Mouse (Mus musculus): ENCODE measurements at regions not wholly inside any gene's neighbourhood (a gene's known extent, or its start where the extent isn't known, plus 50 kb on each side); places are given as distances from the start of the nearest gene placed in this dataset.

DNA sequence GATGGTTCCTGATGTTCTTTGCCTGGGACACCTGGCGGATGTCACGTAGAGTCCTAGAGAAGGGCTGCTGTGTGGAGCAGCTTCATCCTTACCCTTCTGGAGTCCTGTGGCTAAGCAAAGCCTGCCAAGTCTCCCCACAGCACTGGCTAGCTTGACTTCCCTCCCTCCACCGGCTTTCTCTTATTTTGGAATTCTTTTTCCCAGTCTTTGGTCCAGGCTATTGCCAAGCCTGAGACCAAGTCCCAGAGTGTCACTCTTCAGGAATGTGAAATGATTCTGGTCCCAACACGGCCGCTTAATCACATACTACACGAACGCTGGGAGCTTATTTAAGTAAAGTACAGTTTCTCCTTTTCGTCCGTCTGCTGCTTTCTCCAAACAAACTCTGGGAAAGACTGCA is 146.4 kb downstream of the Fndc1 start:
- DNase-seq (ENCODE audit: low spot score in 2 of 2) = no peak

DNA sequence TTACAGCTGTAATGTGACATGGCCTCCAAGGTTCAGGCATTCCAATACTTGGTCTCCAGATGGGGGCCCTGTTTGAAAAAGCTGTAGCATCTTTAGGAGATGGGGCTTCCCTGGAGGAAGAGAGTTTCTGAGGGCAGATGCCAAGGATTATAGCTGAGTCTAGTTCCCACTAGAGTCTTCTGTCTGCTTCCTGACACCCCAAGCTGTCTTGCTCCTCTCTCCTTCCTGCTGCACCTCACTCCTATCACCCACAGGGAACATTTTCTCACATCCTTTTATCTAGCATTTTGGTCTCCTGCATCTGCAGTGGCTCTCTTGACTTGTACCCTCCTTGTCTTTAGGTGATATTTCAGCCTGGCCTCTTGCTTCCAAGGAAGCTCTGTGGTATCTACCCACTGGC is 147.3 kb downstream of the Fndc1 start:
- no peak for DNase-seq (ENCODE audit: low spot score in 2 of 2)

DNA sequence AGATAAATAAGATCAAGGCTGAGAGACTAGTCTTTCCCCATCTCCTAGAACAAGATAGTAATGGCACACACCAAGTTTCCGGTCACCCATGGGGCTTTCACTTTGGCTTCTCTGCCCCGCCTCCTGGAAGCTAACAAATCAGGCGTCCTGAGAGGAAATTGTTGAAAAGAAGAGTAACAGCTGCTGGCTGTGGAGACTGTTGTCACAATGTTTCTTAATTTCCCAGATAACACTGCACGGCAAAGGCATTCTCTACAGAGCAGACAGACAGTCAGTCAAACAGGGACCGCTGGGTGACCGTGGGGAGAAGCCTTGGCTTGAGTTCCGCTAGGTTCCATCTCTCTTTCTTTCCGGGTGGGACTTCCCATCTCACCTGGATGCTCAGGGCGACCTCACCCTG is 148.2 kb downstream of the Fndc1 start:
- DNase-seq (ENCODE audit: low spot score in 2 of 2) = no peak

DNA sequence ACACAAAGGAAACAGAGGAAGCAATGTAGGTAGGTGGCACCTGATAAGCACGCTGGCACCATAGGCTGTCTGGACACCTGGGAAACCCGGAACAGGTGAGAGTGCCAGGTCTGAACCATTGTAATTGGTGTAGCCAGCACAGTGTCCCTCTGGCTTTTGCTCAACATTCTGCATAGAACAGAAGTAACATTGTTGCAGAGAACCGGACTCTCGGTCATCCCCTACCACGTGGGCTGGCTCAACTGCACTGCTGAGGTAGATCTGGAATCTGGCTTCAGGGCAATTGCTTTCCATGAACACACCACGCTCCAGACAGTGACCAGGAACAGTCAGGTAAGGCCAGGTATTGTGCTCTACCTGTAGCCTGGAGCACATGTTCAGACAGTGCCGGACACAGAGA is 149.3 kb downstream of the Fndc1 start:
- DNase-seq (ENCODE audit: low spot score in 2 of 2) = no peak

DNA sequence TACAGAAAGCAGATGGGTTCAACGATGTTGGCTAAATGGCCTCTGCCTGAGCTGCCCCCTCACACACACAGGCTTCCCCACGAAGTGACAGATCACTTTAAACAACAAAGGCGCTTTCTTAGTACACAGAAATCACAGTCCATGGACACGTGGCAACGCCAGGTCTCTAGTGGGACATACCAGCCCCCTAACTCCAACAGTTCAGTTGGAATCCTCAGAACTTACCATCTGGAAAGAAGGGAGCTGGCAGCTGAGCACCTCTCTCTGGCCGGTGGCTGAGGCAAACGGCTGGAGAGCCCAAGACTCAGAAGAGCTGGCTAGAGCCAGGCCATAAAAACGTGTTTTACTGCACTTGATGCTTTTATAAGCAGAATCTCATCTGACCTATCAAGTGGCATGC is 149.8 kb downstream of the Fndc1 start:
- DNase-seq (ENCODE audit: low spot score in 2 of 2) = no peak

DNA sequence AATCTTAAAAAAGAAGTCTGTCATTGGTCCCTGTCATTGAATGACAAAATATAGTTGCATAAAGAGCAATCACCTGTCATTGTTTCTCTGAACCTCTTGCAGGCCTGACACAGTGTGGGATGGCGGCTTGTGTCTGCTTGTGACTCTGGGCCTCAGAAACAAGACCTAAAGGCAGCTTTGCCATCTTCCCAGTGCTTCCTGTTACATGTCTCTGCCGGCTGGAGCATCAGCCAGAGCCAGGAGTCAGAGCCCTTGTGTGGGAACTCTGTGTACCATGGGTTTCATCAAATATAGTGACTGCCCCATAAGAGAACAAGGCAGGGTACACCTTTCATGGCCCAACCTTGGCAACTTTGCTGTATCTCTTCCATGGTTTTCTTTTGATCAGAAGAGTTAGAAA is 150.3 kb downstream of the Fndc1 start:
- no peak for DNase-seq (ENCODE audit: low spot score in 2 of 2)

DNA sequence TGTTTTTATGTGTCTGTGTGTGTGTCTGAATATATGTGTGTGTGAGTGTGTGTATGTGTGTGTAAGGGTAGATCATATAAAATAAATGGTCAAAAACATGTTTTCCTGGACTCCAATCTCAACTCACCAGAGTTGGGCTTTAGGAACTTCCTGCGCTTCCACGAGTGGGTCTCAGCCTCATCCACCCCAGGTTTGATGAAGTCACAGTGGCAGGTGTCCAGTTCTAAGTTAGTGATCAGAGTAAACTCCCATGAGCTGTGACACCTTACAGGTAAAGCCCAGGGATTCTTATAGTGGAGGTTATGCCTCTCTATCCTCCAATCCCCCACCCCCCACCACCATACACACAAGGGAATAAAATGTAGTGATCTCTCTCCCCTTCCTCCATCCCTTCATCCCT is 152.6 kb downstream of the Fndc1 start:
- no peak for DNase-seq (ENCODE audit: low spot score in 2 of 2)

DNA sequence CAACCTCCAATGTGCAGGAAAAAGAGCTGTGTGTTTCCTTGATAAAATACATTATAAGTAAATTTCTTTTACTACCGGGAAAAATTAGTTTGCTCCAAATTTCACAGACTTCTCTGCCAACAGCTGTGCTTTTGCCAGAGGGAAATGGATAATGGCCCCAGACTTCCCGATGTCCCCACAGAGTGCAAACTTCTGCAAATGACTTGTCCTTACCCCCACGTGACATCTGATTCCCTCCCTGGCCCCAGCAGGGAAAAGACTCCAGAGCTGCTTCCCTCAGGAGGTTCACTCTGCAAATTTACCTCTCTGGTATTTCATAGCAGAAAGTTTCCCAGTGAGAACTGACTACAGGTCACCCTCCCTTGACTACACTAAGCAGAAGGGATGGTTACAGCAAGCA is 159.3 kb downstream of the Fndc1 start:
- no peak for DNase-seq (ENCODE audit: low spot score in 2 of 2)

DNA sequence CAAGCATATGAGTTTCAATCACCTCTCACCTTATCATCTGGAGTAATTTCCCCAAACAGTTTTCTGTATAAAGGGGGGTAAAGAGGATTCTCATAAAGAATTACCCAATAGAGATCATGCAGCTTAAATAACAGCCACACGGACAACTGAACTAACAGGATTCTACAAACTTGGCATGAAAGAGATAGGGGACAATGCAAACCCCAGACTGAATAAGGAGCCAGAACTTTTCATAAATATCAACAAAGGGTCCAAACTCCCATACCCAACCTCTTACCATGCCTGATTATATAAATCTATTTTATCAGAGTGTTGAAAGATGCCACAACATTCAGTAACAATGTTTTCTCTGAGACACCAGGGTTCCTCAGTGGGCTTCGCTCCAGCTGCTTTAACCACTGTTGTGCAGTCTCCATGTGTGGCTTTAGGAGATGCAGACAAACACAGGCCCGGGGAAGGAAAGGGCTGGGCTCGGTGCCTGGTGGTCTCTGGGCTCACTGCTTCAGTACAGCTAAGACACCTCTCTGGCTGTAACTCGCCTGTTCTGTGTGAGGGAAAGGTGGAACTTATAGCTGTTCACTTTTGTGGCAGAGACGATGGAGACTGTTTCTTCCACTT is 160.2 kb downstream of the Fndc1 start:
- no peak for DNase-seq (ENCODE audit: low spot score in 2 of 2)

DNA sequence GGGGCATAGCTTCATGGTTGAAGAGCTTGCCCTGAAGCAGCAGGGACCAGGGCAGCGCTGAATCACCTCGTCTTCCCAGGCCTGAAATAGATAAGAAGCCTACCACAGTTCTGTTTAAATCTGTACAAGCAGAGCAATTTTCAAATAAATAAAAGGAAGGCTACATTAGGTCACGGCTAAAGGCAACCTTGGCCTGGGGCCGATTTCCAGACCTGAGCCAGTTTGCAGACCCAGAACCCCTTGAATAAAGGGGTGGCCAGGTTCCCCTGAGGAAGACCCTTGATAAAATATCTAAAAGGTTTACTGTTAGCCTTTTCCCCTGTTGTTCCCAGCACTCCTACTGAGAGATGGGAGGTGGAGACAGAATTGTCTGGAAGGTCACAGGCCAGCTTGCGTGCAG is 160.9 kb downstream of the Fndc1 start:
- no peak for DNase-seq (ENCODE audit: low spot score in 2 of 2)

DNA sequence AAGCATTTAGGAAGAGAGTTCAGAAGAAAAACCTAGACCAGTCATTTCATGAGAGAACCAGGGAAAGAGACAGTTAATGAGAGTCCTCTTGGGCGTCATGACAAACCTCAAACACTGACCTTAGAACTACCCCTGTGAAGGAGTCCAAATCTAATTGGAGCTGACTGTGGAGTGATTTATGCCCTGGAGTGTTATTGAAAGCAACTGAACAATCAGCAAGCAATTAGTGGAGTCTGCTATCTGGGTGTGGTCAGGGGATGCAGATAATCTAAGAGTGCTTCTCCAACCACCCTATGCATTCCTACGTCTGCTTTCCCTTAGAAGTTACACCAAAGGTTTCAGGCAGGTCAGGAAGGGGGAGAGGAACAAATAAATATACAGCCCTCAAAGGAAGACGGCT is 161.4 kb downstream of the Fndc1 start:
- no peak for DNase-seq (ENCODE audit: low spot score in 2 of 2)

DNA sequence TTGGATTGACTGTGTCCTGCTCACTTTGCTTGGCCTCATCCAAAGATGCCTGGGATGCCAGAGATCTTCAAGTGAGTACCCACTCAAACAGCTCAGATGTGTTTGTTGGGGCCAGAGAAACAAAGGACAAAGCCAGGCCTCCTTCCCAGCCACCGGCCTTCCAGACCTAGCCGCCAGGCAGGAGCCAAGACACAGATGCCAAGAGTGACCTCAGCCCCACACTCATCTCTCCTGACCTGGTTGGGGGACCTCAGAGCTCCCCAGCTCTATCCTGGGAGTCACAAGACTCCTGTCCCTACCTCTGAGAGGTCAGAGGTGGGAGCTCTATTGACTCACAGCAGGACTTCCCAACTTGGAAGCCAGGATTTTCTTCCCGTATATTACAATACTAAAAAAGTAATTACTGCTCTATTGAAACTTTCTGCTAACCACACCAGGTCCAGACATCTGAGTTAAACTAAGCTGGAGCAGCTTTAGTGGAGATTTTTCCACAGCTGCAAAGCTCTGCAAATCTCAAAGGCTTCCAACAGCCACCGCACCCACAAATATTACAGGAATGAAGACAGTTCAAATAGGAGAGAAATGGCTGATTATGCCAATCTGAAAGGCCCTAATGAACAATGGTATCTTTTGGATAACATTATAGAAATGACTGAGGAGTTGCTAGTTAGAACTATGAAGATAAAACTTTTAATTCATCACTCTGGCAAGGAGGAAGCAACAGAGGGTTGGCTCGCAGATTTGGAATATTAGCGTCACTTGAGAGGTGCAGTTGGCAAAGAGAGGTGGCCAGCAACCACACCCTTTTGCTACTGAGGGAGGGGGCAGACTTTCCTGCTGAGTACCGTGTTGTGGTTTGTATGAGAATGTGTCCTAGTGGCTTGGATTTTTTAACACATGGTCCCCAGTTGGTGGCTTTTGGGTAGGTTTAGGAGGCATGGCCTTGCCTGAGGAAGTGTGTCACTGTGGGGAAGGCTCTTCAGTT is 162.9 kb downstream of the Fndc1 start:
- DNase-seq (ENCODE audit: low spot score in 2 of 2) = no peak

DNA sequence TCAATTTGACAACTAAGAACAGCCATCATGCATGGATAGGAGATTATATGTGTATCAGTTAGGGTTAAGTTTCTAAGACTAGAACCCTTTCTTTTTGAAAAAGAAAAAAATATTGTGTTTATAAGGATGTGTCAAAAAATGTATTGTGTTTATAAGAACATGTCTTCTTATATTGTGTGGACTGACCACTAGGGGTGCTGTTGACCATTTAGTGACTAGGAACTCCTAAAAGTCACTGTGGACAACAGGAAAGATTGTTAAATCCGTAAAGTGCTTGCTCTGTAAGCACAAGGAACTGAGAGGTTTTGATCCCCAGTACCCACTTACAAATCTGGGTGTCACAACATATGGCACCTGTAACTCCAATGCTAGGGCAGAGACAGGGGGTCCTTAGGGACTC is 170.6 kb downstream of the Fndc1 start:
- DNase-seq (ENCODE audit: low spot score in 2 of 2) = no peak

DNA sequence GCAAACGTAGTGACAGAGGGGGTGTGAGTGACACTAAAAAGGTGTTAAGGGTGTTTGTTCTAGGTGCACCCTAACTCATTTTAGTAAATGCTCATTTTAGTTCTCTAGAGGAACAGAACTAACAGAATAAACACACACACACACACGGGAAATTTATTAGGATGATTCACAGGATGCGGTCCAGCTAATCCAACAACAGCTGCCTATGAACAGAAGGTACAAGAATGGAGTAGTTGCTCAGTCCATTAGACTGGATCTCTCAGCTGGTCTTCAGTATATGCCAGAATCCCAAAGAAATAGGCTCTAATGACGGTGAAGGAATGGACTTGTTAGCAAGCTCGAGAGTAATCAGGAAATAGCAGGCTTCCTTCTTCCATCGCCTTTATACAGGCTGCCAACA is 171.1 kb downstream of the Fndc1 start:
- DNase-seq (ENCODE audit: low spot score in 2 of 2) = no peak

DNA sequence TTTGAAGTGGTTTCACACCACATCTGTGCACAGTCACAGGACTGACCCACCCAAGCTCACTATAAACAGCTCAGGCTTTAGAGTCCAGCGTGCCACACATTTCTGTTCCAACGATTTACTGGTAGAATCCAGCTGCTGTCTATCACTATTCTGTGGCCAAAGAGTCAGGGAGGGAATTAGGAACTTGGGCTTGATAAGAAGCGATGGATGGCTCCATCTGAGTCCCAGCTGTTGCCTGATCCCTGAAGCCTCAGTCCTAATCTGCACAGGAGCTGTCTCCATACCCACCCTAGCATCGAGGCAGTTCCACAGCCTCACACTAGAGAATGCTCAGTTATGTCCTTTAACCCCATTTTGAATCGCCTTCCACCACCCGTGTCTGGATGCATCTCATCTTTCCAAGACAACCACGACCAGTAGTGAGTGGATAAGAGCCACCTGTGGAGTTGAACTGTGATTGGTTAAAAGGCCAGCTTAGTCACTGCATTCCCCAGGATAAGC is 173.0 kb downstream of the Fndc1 start:
- DNase-seq (ENCODE audit: low spot score in 2 of 2) = no peak

DNA sequence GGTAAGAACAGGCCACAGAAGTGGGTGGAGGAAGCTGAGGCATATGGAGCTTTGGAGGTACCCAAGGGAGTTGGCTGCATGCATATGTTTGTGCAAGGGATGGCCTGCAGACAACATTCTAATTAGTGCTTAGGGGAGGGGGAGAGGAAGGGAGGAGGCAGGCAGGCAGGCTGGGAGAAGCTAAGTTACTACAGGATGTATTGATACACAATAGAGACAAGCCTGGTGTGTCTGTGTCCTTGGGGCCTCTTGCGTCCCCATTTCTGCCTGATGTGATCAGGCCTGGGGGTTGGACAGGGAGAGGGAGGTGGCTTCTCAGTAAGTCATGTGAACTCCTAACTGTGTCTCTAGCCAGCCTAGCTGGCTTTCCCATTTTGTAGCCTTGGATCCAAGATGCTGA is 175.1 kb downstream of the Fndc1 start:
- DNase-seq (ENCODE audit: low spot score in 2 of 2) = no peak

DNA sequence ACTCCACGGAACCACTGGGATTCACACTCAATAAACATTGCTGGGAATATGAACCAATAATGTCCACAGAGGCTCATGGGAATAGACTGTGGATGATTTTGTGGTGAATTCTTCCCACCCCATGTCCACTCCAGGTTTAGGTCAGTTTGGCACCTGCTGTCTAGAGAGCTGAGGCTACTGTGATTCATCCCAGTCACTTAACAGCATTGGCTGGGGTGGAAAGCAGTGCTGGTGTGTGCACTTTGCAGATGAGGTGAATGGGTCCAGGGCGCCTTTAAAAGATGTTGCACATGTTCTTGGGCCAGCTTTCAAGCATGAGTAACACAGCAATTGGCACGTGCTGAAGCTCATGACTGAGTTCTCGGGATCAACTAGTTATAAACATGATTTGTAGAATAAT is 176.7 kb downstream of the Fndc1 start:
- no peak for DNase-seq (ENCODE audit: low spot score in 2 of 2)

DNA sequence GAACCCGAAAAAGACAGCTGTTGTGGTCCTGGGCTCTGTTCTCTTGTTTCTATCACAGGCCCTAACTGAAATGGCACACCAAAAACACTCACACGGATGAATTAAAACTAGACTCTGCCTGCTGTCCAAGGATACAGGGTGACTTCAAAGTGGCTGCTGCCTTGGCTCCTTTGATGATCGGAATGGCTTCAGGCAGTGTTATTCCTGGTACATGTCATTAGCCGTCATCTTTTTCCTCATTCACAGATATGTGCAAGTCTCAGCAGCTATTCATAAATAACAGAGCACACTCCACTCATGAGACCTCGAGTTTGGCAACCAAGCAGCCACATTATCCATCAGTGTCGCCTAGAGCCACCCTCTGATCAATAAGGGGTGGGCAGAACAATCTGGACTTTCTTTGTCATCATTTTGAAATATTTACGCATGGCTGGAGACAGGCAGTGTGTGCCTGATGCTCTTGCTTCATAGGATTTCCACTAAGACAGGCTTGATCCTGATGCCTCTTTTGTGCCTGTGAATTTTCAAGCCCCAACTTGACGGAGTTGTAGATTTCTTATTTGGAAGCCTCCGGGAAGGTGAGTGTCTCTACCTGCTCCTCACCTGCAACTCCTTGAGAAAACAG is 182.1 kb downstream of the Fndc1 start:
- DNase-seq (ENCODE audit: low spot score in 2 of 2) = no peak

DNA sequence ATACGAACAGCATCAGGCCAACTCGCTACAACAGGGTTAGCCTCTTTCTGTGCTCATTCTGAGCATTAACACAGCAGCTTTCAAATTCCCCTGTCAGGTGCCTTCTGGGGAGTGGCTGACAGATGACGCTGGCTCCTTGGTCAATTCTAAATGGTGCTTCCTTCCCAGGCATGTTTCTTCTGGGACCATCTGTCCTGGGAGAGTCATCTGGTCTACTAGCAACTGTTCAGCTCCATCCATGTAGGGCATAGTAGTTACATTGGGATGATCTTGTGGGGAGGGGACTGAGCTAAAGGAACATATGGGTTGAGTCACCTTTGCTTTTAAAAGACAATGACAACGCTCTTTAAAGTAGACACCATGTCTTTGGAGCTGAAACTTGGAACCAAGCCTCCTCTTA is 183.5 kb downstream of the Fndc1 start:
- no peak for DNase-seq (ENCODE audit: low spot score in 2 of 2)

DNA sequence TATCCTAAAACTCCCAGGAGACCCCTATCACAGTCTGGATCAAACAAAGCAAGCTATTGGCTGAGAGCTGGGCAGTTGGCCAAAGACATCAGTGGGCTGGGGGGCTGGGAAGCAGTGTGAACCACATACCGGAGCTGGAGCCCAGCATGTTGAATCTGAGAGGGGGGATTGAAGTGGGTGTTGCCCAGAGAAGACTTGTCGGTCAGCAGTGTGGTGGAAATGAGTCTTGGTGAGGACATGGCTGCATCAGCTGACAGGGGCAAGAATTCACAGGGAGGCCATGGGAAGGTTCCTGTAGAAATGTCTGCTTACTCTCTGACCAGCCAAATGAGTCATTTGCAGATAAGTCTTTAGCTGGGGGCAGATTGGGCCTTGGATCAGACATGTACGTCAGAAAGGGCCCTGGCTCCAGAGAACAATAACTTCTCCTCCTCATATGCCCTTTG is 184.6 kb downstream of the Fndc1 start:
- DNase-seq (ENCODE audit: low spot score in 2 of 2) = peak in 1 of 2 experiments; percentile 16

DNA sequence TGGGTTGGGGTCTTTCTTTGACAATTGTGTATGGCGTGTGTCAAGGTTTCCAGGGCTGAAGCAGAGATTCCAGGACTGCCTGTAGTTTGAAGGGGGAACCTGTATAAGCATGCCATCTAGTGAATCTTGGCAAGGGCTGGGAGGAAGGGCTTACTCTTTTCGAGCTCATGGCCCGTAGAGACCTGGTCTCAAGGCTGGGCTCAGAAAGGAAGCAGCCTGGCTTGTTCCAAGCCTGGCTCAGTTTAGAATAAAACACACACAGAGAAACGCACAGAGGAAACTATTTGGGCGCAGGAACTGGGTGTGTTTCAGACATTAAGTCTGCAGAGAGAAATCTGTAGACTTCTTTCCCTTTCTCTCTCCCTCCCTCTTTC is 192.8 kb downstream of the Fndc1 start:
- no peak for DNase-seq (ENCODE audit: low spot score in 2 of 2)

DNA sequence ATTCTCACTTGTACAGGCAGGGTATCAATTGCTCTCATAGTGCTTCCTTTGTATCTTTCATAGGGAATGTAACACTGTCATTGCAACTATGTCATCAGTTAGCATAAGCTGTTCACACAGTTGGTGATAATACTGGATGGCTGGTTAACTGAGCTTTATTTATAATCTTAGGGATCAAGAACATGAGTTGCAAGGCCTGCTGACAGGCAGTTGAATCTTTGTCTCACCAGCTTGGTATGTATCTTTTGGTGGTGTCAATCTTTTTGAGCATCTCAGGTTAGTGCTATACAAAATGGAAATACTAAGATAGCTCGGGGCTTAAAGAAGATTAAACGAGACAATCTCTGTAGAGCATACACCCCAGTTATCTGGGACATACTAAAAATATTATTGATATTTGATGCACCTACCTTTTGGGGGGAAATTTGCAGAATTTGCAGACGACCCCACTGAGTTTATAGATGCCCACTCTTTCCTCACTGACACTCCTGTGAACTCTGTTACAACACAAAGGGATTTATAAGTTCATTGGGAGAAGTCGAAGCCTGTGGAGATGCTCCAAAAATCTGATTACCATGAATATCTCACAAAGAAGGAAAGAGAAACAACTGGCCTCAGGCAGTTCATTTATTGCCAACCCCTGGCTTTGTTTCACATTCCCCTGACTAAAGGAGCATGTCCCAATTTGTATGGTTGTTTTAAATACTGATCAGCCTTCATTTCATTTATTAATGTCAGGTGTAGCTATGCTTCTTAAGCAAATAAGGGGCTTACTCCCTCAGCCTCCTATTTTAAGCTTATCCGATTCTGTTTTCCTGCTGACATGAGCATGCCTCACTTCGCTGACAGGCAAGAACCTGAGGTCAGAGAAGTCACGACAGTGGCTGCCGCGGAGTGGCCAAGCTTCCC is 193.5 kb downstream of the Fndc1 start:
- DNase-seq (ENCODE audit: low spot score in 2 of 2) = no peak

Measured in cerebellum, postnatal 4 days (tissue).